Mouse (Mus musculus): ENCODE data around the gene Gatb. TPM values are rescaled to one million over a fixed set of nuclear protein-coding genes. Genes with fewer than 3 reads are reported as not detected.

The Gatb gene
- polyA plus RNA-seq, 1 experiment = not detected

GRCm38 (mm10) chr3:85607753-85608152, 33.8 kb downstream of the Gatb start:
- H3K27ac ChIP-seq (ENCODE audit: insufficient read depth, low read depth, low read length) = no peak overlapping the region
- TF ChIP-seq CTCF (IDR thresholded peaks at IDR 0.05; ENCODE audit: insufficient read depth, low read depth, low read length) = no peak
- no peak for TF ChIP-seq POLR2A (IDR thresholded peaks at IDR 0.05; ENCODE audit: insufficient read depth, low read depth, low read length)
- 91% methylated on average over 2 of the region's 2 CpGs for WGBS
- H3K4me1 ChIP-seq (ENCODE audit: control insufficient read depth, insufficient read depth, low read length) = no peaks in the 10 kb centered on the region
- no peak overlapping the region for H3K4me3 ChIP-seq (ENCODE audit: insufficient read depth, low read depth, low read length)

- Histone ChIP-seq H3K4me3 (ENCODE audit: insufficient read depth, low read depth, low read length) (no peak overlapping the region), H3K27ac (ENCODE audit: insufficient read depth, low read depth, low read length) (no peak overlapping the region), H3K4me1 (ENCODE audit: control insufficient read depth, insufficient read depth, low read length) (no peaks in the 10 kb centered on the region)
- no peak for TF ChIP-seq CTCF (IDR thresholded peaks at IDR 0.05; ENCODE audit: insufficient read depth, low read depth, low read length)
- no peak for TF ChIP-seq POLR2A (IDR thresholded peaks at IDR 0.05; ENCODE audit: insufficient read depth, low read depth, low read length)
- WGBS = 96% methylated on average over 1 of the region's 1 CpGs
These were observed 42.5 kb downstream of the Gatb start for GRCm38 (mm10) chr3:85616389-85616788.

GRCm38 (mm10) chr3:85618885-85619284, 45.0 kb downstream of the Gatb start:
- 82% methylated on average over 6 of the region's 6 CpGs for WGBS
- H3K4me1 ChIP-seq (ENCODE audit: control insufficient read depth, insufficient read depth, low read length) = no peaks in the 10 kb centered on the region
- no peak overlapping the region for H3K4me3 ChIP-seq (ENCODE audit: insufficient read depth, low read depth, low read length)
- TF ChIP-seq CTCF (IDR thresholded peaks at IDR 0.05; ENCODE audit: insufficient read depth, low read depth, low read length) = no peak
- no peak for TF ChIP-seq POLR2A (IDR thresholded peaks at IDR 0.05; ENCODE audit: insufficient read depth, low read depth, low read length)
- no peak overlapping the region for H3K27ac ChIP-seq (ENCODE audit: insufficient read depth, low read depth, low read length)

GRCm38 (mm10) chr3:85619345-85619744, 45.4 kb downstream of the Gatb start:
- Histone ChIP-seq H3K4me1 (ENCODE audit: control insufficient read depth, insufficient read depth, low read length) (no peaks in the 10 kb centered on the region), H3K27ac (ENCODE audit: insufficient read depth, low read depth, low read length) (no peak overlapping the region), H3K4me3 (ENCODE audit: insufficient read depth, low read depth, low read length) (no peak overlapping the region)
- TF ChIP-seq CTCF (IDR thresholded peaks at IDR 0.05; ENCODE audit: insufficient read depth, low read depth, low read length) (no peak), POLR2A (IDR thresholded peaks at IDR 0.05; ENCODE audit: insufficient read depth, low read depth, low read length) (no peak)
- 89% methylated on average over 5 of the region's 5 CpGs for WGBS

GRCm38 (mm10) chr3:85619751-85620150, 45.8 kb downstream of the Gatb start:
- Histone ChIP-seq H3K27ac (ENCODE audit: insufficient read depth, low read depth, low read length) (no peak overlapping the region), H3K4me3 (ENCODE audit: insufficient read depth, low read depth, low read length) (no peak overlapping the region), H3K4me1 (ENCODE audit: control insufficient read depth, insufficient read depth, low read length) (no peaks in the 10 kb centered on the region)
- 98% methylated on average over 1 of the region's 1 CpGs for WGBS
- TF ChIP-seq POLR2A (IDR thresholded peaks at IDR 0.05; ENCODE audit: insufficient read depth, low read depth, low read length) = no peak
- TF ChIP-seq CTCF (IDR thresholded peaks at IDR 0.05; ENCODE audit: insufficient read depth, low read depth, low read length) = no peak

GRCm38 (mm10) chr3:85629895-85630510, 56.1 kb downstream of the Gatb start:
- H3K4me3 ChIP-seq (ENCODE audit: insufficient read depth, low read depth, low read length) = no peak overlapping the region
- peaks cover 4% of the 10 kb centered on the region; the same call in 1 of the 2 replicates for H3K4me1 ChIP-seq (ENCODE audit: control insufficient read depth, insufficient read depth, low read length)
- no peak overlapping the region for H3K27ac ChIP-seq (ENCODE audit: insufficient read depth, low read depth, low read length)
- WGBS = 69% methylated on average over 4 of the region's 4 CpGs
- TF ChIP-seq CTCF (IDR thresholded peaks at IDR 0.05; ENCODE audit: insufficient read depth, low read depth, low read length) = no peak
- TF ChIP-seq POLR2A (IDR thresholded peaks at IDR 0.05; ENCODE audit: insufficient read depth, low read depth, low read length) = no peak

GRCm38 (mm10) chr3:85633733-85634132, 59.8 kb downstream of the Gatb start:
- Histone ChIP-seq H3K27ac (ENCODE audit: insufficient read depth, low read depth, low read length) (no peak overlapping the region), H3K4me3 (ENCODE audit: insufficient read depth, low read depth, low read length) (no peak overlapping the region), H3K4me1 (ENCODE audit: control insufficient read depth, insufficient read depth, low read length) (peaks cover 7% of the 10 kb centered on the region; the same call in 1 of the 2 replicates)
- TF ChIP-seq POLR2A (IDR thresholded peaks at IDR 0.05; ENCODE audit: insufficient read depth, low read depth, low read length) (no peak), CTCF (IDR thresholded peaks at IDR 0.05; ENCODE audit: insufficient read depth, low read depth, low read length) (no peak)
- 98% methylated on average over 2 of the region's 2 CpGs for WGBS

- TF ChIP-seq CTCF (IDR thresholded peaks at IDR 0.05; ENCODE audit: insufficient read depth, low read depth, low read length) = no peak
- TF ChIP-seq POLR2A (IDR thresholded peaks at IDR 0.05; ENCODE audit: insufficient read depth, low read depth, low read length) = no peak
- WGBS = 74% methylated on average over 8 of the region's 8 CpGs
- no peak overlapping the region for H3K27ac ChIP-seq (ENCODE audit: insufficient read depth, low read depth, low read length)
These were observed 60.6 kb downstream of the Gatb start for GRCm38 (mm10) chr3:85634389-85635125.

GRCm38 (mm10) chr3:85635126-85635419, 61.2 kb downstream of the Gatb start:
- no peak overlapping the region for H3K27ac ChIP-seq (ENCODE audit: insufficient read depth, low read depth, low read length)
- WGBS = 90% methylated on average over 2 of the region's 2 CpGs
- no peak overlapping the region for H3K4me3 ChIP-seq (ENCODE audit: insufficient read depth, low read depth, low read length)
- no peak for TF ChIP-seq POLR2A (IDR thresholded peaks at IDR 0.05; ENCODE audit: insufficient read depth, low read depth, low read length)
- no peak for TF ChIP-seq CTCF (IDR thresholded peaks at IDR 0.05; ENCODE audit: insufficient read depth, low read depth, low read length)
- H3K4me1 ChIP-seq (ENCODE audit: control insufficient read depth, insufficient read depth, low read length) = peaks cover 4% of the 10 kb centered on the region; the same call in 1 of the 2 replicates

More at GRCm38 (mm10) chr3:85634389-85635125, 60.6 kb downstream of the Gatb start:
- Histone ChIP-seq H3K4me1 (ENCODE audit: control insufficient read depth, insufficient read depth, low read length) (peaks cover 7% of the 10 kb centered on the region; the same call in 1 of the 2 replicates), H3K4me3 (ENCODE audit: insufficient read depth, low read depth, low read length) (no peak overlapping the region)
